Mouse (Mus musculus): ENCODE measurements around the gene Dgkq. TPM values are rescaled to one million over a fixed set of nuclear protein-coding genes. Genes with fewer than 3 reads are reported as not detected.

Dgkq gene
- polyA plus RNA-seq, 1 experiment from 2014 or later: 5.8 TPM

DNA sequence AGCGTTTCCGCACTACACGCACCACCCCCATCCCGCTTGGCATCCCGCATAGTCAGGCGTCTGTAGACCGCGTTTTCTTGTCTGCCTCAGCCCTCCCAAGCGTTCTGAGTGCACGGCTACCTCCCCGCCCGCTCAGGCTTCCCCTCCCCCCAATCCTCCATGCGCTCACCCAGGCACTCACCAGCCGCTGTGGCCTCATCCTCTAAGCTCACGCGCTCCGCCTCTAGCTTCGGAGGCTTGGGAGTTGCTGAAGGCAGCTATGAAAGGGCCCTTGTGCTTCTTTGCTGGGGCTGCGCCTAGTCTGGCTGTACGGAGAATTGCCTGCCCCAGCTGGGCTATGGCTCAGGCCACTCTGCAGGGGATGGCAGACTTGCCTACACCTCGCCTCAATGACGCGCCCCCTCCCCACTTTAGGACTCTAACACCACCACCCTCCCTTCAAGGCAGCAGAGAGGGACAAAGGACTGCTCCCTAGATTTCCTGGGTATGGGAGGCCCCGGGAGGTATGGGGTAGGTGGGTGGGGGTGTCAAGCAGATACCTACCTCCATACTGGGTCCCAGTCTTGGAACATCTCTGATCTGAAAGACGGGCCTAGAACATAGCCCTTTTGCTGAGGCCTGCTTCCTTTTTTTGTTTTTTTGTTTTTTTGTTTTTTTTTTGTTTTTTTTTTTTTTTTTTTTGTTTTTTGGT lies 8.3 kb upstream of the Dgkq start:
- Histone ChIP-seq H3K4me3 (ENCODE audit: low read depth, low read length) (peak overlapping the region; percentile 34), H3K36me3 (ENCODE audit: control insufficient read depth, insufficient read depth, low read length) (peaks cover 6% of the 10 kb centered on the region; the same call in 1 of the 2 replicates), H3K9ac (ENCODE audit: low read depth, low read length) (peak overlapping the region; percentile 59), H3K27me3 (replicated peaks; ENCODE audit: control insufficient read depth, insufficient read depth, low read length) (no peaks in the 10 kb centered on the region), H3K9me3 (ENCODE audit: control insufficient read depth, low read length) (no peaks in the 10 kb centered on the region), H3K4me2 (peak overlapping the region; percentile 71), H3K27ac (ENCODE audit: low read depth, low read length) (peak overlapping the region; percentile 93), H3K4me1 (replicated peaks; ENCODE audit: control insufficient read depth, insufficient read depth, low read length) (peaks cover 30% of the 10 kb centered on the region)
- DNase-seq (ENCODE audit: low spot score) (peak; percentile 75), ATAC-seq (replicated peaks; ENCODE audit: low FRiP score) (peak; percentile 63)
- WGBS: 7% methylated on average over 25 of the region's 25 CpGs

DNA sequence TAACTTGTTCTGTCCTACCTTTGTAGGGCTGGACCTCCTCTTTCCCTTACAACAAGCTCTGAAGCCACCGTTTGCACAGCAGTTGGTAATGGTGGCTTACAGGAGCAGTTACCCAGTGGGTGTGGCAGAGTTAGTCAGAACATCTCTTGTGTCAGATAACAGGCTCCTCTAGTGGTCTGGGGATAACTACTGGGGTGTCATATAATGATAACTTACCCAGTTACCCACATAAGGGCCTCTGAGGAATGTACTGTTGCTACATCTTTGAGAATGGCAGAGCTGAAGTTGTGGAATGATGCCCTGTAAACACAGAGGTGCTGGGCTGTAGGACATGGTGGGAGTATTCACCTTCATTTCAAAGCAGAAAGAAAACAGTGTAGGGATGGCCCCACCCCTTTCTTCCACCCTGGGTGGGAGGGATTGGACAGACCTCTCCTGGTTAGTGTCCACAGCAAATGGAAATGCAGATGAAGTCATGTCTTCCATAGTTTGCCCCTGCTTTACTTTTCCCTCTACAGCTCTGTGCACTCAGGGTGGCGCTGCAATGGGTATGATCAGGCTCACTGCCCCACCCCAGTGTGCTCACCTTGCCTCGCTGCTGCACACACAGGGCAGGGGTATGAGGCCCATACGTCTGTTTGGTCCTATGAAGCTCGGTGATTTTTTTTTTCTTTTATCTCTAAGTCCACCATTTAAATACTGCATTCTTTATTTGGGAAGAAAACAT lies 7.5 kb upstream of the Dgkq start:
- WGBS: 7% methylated on average over 5 of the region's 5 CpGs
- Histone ChIP-seq H3K9me3 (ENCODE audit: control insufficient read depth, low read length) (no peaks in the 10 kb centered on the region), H3K9ac (ENCODE audit: low read depth, low read length) (peak overlapping the region; percentile 59), H3K4me1 (replicated peaks; ENCODE audit: control insufficient read depth, insufficient read depth, low read length) (peaks cover 30% of the 10 kb centered on the region), H3K4me3 (ENCODE audit: low read depth, low read length) (peak overlapping the region; percentile 34), H3K36me3 (ENCODE audit: control insufficient read depth, insufficient read depth, low read length) (peaks cover 12% of the 10 kb centered on the region), H3K27me3 (replicated peaks; ENCODE audit: control insufficient read depth, insufficient read depth, low read length) (no peaks in the 10 kb centered on the region), H3K4me2 (peak overlapping the region; percentile 71), H3K27ac (ENCODE audit: low read depth, low read length) (peak overlapping the region; percentile 93)
- DNase-seq (ENCODE audit: low spot score) (peak; percentile 61), ATAC-seq (replicated peaks; ENCODE audit: low FRiP score) (peak; percentile 82)

DNA sequence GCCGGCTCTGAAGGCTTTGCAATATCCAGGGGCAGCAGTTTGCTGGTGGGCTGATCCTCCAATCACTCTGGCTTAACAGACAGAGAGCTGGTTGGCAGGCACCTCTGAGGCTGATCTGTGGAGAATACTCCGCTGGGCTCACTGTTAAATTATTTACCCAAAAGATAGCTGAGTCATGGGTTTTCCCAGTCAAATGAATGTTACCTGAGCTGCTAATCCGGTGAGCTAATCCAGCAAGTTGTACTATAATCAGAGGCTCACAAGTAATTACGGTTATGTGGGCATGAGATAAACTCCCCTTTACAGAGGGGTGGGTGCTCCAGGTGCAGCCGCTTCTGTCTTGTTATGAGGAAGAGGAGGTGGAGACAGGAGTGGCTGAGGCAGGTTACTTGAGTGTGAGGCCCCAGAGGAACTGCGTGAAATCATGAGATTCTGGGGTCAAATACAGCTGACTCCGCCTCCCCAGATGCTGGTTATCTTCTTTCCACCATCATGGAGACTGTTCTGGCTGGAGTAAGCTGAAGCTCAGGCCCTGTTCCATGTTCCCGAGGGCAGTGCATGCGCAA lies 5.9 kb upstream of the Dgkq start, which contains the start of gene Slc26a1:
TSS of gene Slc26a1 (minus strand) at position 319 of the 566 bp plus-strand sequence.
- peak; percentile 49 for ATAC-seq (replicated peaks; ENCODE audit: low FRiP score)
- H3K4me1 ChIP-seq (replicated peaks; ENCODE audit: control insufficient read depth, insufficient read depth, low read length): peaks cover 32% of the 10 kb centered on the region
- peak within 1 kb of the TSS; percentile 93 for H3K27ac ChIP-seq (ENCODE audit: low read depth, low read length)
- peak within 1 kb of the TSS; percentile 71 for H3K4me2 ChIP-seq
- peaks cover 16% of the 10 kb centered on the region for H3K36me3 ChIP-seq (ENCODE audit: control insufficient read depth, insufficient read depth, low read length)
- no peak for DNase-seq (ENCODE audit: low spot score)
- peak within 1 kb of the TSS; percentile 74 for H3K9ac ChIP-seq (ENCODE audit: low read depth, low read length)
- peak within 1 kb of the TSS; percentile 50 for H3K4me3 ChIP-seq (ENCODE audit: low read depth, low read length)
- H3K27me3 ChIP-seq (replicated peaks; ENCODE audit: control insufficient read depth, insufficient read depth, low read length): no peaks in the 10 kb centered on the region
- no peaks in the 10 kb centered on the region for H3K9me3 ChIP-seq (ENCODE audit: control insufficient read depth, low read length)
- 43% methylated on average over 9 of the region's 9 CpGs for WGBS

DNA sequence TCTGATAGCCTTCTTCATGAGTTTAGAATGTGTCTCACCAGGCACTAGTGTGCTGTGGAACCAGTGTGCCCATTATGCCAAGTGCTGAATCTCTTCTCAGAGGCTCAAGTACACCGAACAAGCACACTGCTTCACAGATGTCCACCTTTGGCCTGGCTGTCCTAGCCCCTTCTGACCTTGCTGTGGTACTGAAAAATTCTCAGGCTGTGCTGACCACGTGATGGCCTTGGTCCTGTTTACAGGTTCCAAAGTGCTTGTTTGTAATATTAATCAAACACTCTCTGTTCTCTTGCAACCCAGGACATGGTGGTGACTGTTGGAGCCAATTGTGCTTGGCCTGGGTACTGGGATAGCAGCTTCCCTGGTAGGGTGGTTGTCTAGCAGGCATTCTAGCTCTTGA lies 5.2 kb upstream of the Dgkq start:
- Histone ChIP-seq H3K9me3 (ENCODE audit: control insufficient read depth, low read length) (no peaks in the 10 kb centered on the region), H3K27me3 (replicated peaks; ENCODE audit: control insufficient read depth, insufficient read depth, low read length) (no peaks in the 10 kb centered on the region), H3K36me3 (ENCODE audit: control insufficient read depth, insufficient read depth, low read length) (peaks cover 16% of the 10 kb centered on the region), H3K27ac (ENCODE audit: low read depth, low read length) (peak overlapping the region; percentile 93), H3K9ac (ENCODE audit: low read depth, low read length) (peak overlapping the region; percentile 74), H3K4me2 (peak overlapping the region; percentile 71), H3K4me3 (ENCODE audit: low read depth, low read length) (peak overlapping the region; percentile 50), H3K4me1 (replicated peaks; ENCODE audit: control insufficient read depth, insufficient read depth, low read length) (peaks cover 39% of the 10 kb centered on the region)
- no peak for DNase-seq (ENCODE audit: low spot score)
- no peak for ATAC-seq (replicated peaks; ENCODE audit: low FRiP score)
- 70% methylated on average over 2 of the region's 2 CpGs for WGBS

DNA sequence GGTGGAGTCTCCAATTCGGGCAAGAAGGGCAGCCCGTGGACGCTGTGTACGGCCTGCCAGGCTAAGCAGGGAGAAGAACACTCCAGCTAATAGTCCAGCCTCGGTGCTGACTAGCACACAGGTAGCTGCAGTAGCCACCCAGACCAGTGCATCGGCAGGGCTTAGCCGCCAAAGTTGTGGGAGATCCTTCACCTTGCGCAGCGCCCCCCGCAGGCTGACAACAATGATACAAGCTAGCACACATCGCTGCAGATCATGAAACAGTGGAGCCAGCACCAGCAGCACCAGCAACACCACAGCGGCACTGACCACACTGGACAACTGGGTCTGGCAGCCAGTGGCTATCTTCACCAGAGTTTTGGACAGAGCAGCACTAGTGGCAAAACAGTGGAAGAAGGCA lies 2.3 kb upstream of the Dgkq start:
- Histone ChIP-seq H3K4me3 (ENCODE audit: low read depth, low read length) (no peak overlapping the region), H3K4me2 (no peak overlapping the region), H3K36me3 (ENCODE audit: control insufficient read depth, insufficient read depth, low read length) (peaks cover 16% of the 10 kb centered on the region), H3K4me1 (replicated peaks; ENCODE audit: control insufficient read depth, insufficient read depth, low read length) (peaks cover 28% of the 10 kb centered on the region), H3K27me3 (replicated peaks; ENCODE audit: control insufficient read depth, insufficient read depth, low read length) (no peaks in the 10 kb centered on the region), H3K9me3 (ENCODE audit: control insufficient read depth, low read length) (no peaks in the 10 kb centered on the region), H3K27ac (ENCODE audit: low read depth, low read length) (no peak overlapping the region), H3K9ac (ENCODE audit: low read depth, low read length) (no peak overlapping the region)
- 94% methylated on average over 12 of the region's 12 CpGs for WGBS
- ATAC-seq (replicated peaks; ENCODE audit: low FRiP score) (no peak), DNase-seq (ENCODE audit: low spot score) (no peak)

DNA sequence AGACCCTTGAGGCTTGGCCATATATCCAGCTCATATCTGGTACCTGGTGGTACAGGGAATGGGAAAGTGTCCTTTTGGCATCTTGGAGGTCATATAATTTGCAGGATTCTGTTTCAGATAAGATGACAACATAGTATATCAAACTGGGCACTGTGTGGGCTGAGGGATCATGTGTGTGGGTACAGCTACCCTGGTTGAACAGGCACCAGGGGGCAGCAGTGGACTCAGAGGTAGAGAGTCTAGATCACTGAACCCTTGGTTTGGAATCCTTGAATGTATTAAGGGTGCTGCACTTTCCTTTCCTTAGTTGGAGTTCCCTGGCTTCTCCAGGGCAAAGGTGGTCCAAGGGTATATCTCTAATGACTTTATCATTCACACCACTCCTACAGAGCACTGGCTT lies 1.3 kb upstream of the Dgkq start:
- DNase-seq (ENCODE audit: low spot score): no peak
- peak; percentile 40 for ATAC-seq (replicated peaks; ENCODE audit: low FRiP score)
- Histone ChIP-seq H3K9ac (ENCODE audit: low read depth, low read length) (no peak overlapping the region), H3K27ac (ENCODE audit: low read depth, low read length) (0 out of 2 replicates have a peak overlapping the region, but pooled peaks have one; percentile 16), H3K4me1 (replicated peaks; ENCODE audit: control insufficient read depth, insufficient read depth, low read length) (peaks cover 20% of the 10 kb centered on the region), H3K9me3 (ENCODE audit: control insufficient read depth, low read length) (no peaks in the 10 kb centered on the region), H3K27me3 (replicated peaks; ENCODE audit: control insufficient read depth, insufficient read depth, low read length) (no peaks in the 10 kb centered on the region), H3K4me2 (peak overlapping the region; percentile 9; the same call in 1 of the 2 replicates), H3K36me3 (ENCODE audit: control insufficient read depth, insufficient read depth, low read length) (peaks cover 16% of the 10 kb centered on the region), H3K4me3 (ENCODE audit: low read depth, low read length) (no peak overlapping the region)

DNA sequence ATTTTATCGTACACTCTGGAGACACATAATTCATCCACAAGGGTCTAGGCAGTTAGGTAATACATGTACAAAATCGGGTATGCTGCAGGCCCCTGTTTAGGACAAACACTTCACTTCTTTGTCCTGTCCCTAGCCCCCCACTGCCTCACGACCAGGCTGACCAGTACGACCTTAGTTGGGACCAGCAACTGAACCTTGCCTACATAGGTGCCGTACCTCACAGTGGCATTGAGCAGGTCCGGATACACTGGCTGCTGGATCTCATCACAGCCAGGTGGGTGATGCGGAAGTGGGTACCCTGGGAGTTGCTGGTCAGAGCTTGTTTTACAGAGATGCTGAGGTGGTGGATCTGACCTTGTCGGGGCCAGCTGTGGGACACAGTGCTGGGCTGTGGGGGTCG lies 514 bp upstream of the Dgkq start:
- Histone ChIP-seq H3K27me3 (replicated peaks; ENCODE audit: control insufficient read depth, insufficient read depth, low read length) (no peaks in the 10 kb centered on the region), H3K36me3 (ENCODE audit: control insufficient read depth, insufficient read depth, low read length) (peaks cover 16% of the 10 kb centered on the region), H3K4me1 (replicated peaks; ENCODE audit: control insufficient read depth, insufficient read depth, low read length) (peaks cover 13% of the 10 kb centered on the region), H3K27ac (ENCODE audit: low read depth, low read length) (peak overlapping the region; percentile 69; the same call in 1 of the 2 replicates), H3K4me3 (ENCODE audit: low read depth, low read length) (peak overlapping the region; percentile 61), H3K4me2 (peak overlapping the region; percentile 86), H3K9ac (ENCODE audit: low read depth, low read length) (peak overlapping the region; percentile 74), H3K9me3 (ENCODE audit: control insufficient read depth, low read length) (no peaks in the 10 kb centered on the region)
- 74% methylated on average over 9 of the region's 9 CpGs for WGBS
- ATAC-seq (replicated peaks; ENCODE audit: low FRiP score) (no peak), DNase-seq (ENCODE audit: low spot score) (no peak)

DNA sequence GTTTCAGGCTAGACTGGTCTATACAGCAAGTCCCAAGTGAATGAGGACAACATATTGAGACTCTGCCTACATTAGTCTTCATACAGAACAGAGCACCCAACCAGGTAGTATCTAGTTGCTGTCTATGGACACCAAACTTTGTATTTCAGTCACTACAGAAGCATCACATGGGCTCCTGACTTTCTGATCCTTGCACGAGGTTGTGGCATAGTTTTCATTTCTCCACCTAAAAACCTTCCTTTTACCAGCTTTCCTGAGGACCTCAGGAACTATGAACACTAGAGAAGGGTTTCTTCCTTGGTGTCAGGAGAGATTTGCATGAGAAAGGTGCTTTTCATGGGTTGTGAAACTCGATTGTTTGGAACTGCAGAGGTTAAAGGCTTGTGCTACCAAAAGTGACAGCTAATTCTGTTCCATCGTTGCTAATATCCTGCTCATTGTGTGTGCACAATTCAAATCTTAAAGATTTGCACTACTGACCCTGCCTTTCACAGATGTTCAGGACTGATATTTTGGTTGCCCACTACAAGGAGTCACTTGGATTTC lies 1.0 kb downstream of the Dgkq start:
- Histone ChIP-seq H3K27me3 (replicated peaks; ENCODE audit: control insufficient read depth, insufficient read depth, low read length) (no peaks in the 10 kb centered on the region), H3K9me3 (ENCODE audit: control insufficient read depth, low read length) (no peaks in the 10 kb centered on the region), H3K36me3 (ENCODE audit: control insufficient read depth, insufficient read depth, low read length) (peaks cover 16% of the 10 kb centered on the region), H3K9ac (ENCODE audit: low read depth, low read length) (peak overlapping the region; percentile 74), H3K4me2 (peak overlapping the region; percentile 86), H3K27ac (ENCODE audit: low read depth, low read length) (peak overlapping the region; percentile 69; the same call in 1 of the 2 replicates), H3K4me3 (ENCODE audit: low read depth, low read length) (peak overlapping the region; percentile 61), H3K4me1 (replicated peaks; ENCODE audit: control insufficient read depth, insufficient read depth, low read length) (peaks cover 9% of the 10 kb centered on the region)
- ATAC-seq (replicated peaks; ENCODE audit: low FRiP score) (no peak), DNase-seq (ENCODE audit: low spot score) (no peak)
- 16% methylated on average over 3 of the region's 3 CpGs for WGBS

Measured in liver, embryonic 11.5 days (tissue).